Mouse (Mus musculus): ENCODE measurements around the gene Gast. TPM values are rescaled to one million over a fixed set of nuclear protein-coding genes. Genes with fewer than 3 reads are reported as not detected.
"Not testable (repeated sequence)": the region's sequence is repeated elsewhere in the genome, so short reads cannot be mapped to it uniquely, and the experiment has no call there.

Gene Gast
- total and polyA plus RNA-seq, 2 experiments from 2014 or later, result 0.73 TPM; not detected in 1

DNA sequence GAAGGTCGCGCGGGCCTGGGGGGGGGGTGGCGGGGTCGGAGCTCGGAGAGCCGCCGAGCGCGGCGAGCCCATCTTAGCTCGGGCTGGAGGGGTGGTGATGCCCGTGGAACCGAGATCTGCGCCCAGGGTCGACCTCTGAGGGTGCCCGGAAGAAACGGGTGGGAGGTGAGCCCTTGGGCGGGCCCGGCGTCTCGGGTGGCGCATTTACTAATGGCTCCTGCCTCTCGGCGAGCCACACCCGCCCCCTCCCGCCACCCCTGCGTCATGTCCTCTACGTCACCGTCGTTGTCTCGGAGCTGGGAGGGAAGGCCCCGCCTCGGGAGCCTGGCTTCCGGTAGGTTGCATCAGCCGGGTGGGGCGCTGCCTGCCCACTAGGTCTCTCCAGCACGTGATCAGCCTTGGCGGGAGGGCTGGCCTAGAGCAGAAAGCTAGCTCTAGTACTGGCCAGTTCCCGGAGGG, 14.0 kb upstream of the Gast start:
- peak overlapping the region; percentile 78 for H3K4me3 ChIP-seq (ENCODE audit: low read length)
- H3K36me3 ChIP-seq (ENCODE audit: insufficient read depth, low read length), result peaks cover 9% of the 10 kb centered on the region; the same call in 1 of the 2 replicates
- peak overlapping the region; percentile 99 for H3K27ac ChIP-seq
- DNase-seq (ENCODE audit: low spot score), result peak; percentile 98
- ATAC-seq, result peak; percentile 89
- H3K4me2 ChIP-seq (ENCODE audit: low read depth, low read length), result peak overlapping the region; percentile 77
- no peaks in the 10 kb centered on the region for H3K27me3 ChIP-seq (ENCODE audit: insufficient read depth, low read length)
- WGBS, result 2% methylated on average over 35 of the region's 40 CpGs
- H3K9me3 ChIP-seq (ENCODE audit: low read length), result no peaks in the 10 kb centered on the region
- no peaks in the 10 kb centered on the region for H3K4me1 ChIP-seq (ENCODE audit: insufficient read depth, low read length)
- H3K9ac ChIP-seq (replicated peaks; ENCODE audit: low read length), result peak overlapping the region; percentile 96
- TF ChIP-seq CTCF (IDR thresholded peaks at IDR 0.05; ENCODE audit: low read depth), result peak; percentile 47

DNA sequence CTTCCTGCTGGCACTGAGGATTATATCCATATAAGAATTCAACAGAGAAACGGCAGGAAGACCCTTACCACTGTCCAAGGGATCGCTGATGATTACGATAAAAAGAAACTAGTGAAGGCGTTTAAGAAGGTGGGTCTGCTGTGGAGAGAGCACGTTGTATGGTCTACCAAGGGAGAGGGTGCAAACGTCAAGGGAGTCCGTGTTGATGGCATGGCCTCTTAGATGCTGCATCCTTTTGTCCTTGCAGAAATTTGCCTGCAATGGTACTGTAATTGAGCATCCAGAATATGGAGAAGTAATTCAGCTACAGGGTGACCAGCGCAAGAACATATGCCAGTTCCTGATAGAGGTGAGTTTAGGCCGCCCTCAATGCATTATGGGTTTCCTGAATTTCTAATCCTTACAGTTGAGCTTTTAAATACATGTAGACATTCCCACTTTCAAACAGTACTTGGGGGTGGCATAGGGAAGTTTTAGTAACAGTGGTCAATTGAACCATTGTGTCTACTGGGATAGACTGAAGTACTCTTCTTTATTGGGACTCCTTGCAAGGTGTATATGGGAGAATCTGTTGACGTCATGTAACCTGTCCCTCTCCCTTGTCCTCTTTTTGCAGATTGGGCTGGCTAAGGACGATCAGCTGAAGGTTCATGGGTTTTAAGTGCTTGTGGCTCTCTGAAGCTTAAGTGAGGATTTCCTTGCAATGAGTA, 13.4 kb upstream of the Gast start:
- DNase-seq (ENCODE audit: low spot score); H3K9me3 ChIP-seq (ENCODE audit: low read length); H3K4me1 ChIP-seq (ENCODE audit: insufficient read depth, low read length); H3K36me3 ChIP-seq (ENCODE audit: insufficient read depth, low read length); ATAC-seq; H3K27me3 ChIP-seq (ENCODE audit: insufficient read depth, low read length): not testable (repeated sequence)
- peak overlapping the region; percentile 78 for H3K4me3 ChIP-seq (ENCODE audit: low read length)
- H3K27ac ChIP-seq, result peak overlapping the region; percentile 99; the same call in 1 of the 2 replicates
- 19% methylated on average over 11 of the region's 11 CpGs for WGBS
- H3K4me2 ChIP-seq (ENCODE audit: low read depth, low read length), result peak overlapping the region; percentile 77
- H3K9ac ChIP-seq (replicated peaks; ENCODE audit: low read length), result peak overlapping the region; percentile 96

DNA sequence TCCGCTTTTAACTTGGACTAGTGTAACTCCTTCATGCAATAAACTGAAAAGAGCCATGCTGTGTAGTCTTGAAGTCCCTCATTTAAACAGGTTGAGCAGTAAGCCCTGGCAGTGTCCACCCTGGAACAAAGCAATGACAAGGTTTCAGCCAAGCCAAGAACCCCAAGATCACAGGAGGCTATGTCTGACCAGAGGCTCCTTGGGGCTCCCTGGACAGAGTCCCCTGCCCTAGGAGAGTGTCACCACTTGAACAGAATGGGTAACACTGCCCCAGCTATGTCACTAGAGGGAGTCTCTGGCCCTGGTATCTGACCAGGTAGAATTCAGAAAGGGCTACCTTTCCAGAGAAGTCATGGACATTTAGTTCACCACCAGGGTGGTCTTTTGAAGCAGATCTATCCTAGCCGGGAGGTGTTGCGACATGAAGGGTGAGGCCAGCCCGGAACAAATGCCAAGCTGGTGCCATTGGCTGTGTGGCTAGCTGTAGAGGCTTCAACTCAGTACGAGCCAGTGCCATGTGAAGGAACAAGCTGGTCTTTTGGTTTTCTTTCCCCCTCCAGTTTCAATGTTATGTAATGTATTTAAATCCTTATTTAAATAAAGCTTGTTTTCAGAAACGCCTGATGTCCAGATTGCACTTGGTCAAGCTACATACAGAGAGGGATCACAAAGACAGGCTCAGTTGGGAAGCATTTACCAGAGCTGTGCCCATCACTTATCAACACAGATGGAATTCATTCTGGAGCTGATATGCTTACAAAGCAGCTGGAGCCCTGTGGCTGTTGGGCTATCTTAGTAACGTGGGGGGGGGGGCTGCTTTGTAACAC, 12.5 kb upstream of the Gast start:
- not testable (repeated sequence) for H3K9me3 ChIP-seq (ENCODE audit: low read length); H3K36me3 ChIP-seq (ENCODE audit: insufficient read depth, low read length); ATAC-seq; H3K4me3 ChIP-seq (ENCODE audit: low read length); H3K4me1 ChIP-seq (ENCODE audit: insufficient read depth, low read length); H3K9ac ChIP-seq (replicated peaks; ENCODE audit: low read length); DNase-seq (ENCODE audit: low spot score); H3K27me3 ChIP-seq (ENCODE audit: insufficient read depth, low read length); H3K27ac ChIP-seq
- H3K4me2 ChIP-seq (ENCODE audit: low read depth, low read length), result 0 out of 2 replicates have a peak overlapping the region, but pooled peaks have one; percentile 77
- 73% methylated on average over 7 of the region's 7 CpGs for WGBS

DNA sequence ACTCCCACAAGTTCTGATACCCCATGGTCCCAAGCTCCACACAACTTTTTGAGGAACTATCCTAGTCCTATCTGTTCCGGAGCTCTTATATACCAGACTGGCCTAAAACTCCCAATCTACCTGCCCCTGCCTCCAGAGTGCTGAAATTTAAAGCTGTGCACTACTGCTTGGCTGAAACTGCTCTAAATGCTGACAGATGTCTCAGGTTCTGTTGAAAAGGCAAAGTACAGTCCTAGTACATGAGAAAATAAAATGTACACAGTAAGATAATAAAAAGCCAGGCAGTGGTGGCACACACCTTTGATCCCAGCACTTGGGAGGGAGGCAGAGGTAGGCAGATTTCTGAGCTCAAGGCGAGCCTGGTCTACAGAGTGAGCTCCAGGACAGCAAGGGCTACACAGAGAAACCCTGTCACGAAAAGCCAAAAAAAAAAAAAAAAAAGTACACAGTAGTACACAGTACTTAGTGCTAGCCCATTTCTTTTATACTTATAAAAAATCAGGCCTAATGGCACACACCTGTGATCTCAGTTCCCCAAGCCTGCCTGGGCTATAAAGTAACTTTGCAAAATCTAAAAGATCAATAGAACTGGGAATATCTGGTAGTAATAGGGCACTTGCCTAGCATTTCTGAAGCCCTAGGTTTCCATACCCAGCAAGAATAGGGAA, 11.5 kb upstream of the Gast start:
- no peak for TF ChIP-seq CTCF (IDR thresholded peaks at IDR 0.05; ENCODE audit: low read depth)
- Histone ChIP-seq H3K4me3 (ENCODE audit: low read length) (no peak overlapping the region), H3K9me3 (ENCODE audit: low read length) (no peaks in the 10 kb centered on the region), H3K9ac (replicated peaks; ENCODE audit: low read length) (no peak overlapping the region), H3K4me2 (ENCODE audit: low read depth, low read length) (no peak overlapping the region), H3K27ac (no peak overlapping the region), H3K36me3 (ENCODE audit: insufficient read depth, low read length) (peaks cover 9% of the 10 kb centered on the region; the same call in 1 of the 2 replicates), H3K27me3 (ENCODE audit: insufficient read depth, low read length) (no peaks in the 10 kb centered on the region), H3K4me1 (ENCODE audit: insufficient read depth, low read length) (no peaks in the 10 kb centered on the region)
- DNase-seq (ENCODE audit: low spot score), result no peak
- WGBS, result 68% methylated on average over 3 of the region's 3 CpGs
- ATAC-seq, result no peak

DNA sequence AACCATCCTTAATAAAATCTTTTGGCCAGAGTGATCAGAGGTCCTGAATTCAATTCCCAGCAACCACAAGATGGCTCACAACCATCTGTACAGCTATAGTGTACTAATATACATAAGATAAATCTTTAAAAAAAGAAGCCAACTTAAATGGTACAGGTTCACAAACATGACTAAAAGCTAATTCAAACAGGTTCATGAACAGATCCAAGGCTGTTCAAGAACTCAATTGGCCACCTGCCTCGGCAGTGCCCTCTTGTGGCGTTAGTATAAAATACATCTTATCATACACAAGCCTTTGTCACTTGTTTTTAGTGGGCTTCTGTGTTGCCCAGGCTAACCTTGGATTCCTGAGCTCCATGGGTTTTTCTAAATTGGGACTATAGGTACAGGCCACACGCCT, 10.6 kb upstream of the Gast start:
- H3K27me3 ChIP-seq (ENCODE audit: insufficient read depth, low read length), result no peaks in the 10 kb centered on the region
- no peak overlapping the region for H3K4me2 ChIP-seq (ENCODE audit: low read depth, low read length)
- H3K4me1 ChIP-seq (ENCODE audit: insufficient read depth, low read length), result no peaks in the 10 kb centered on the region
- peak; percentile 79 for DNase-seq (ENCODE audit: low spot score)
- H3K27ac ChIP-seq, result no peak overlapping the region
- TF ChIP-seq CTCF (IDR thresholded peaks at IDR 0.05; ENCODE audit: low read depth), result peak; percentile 81
- no peaks in the 10 kb centered on the region for H3K9me3 ChIP-seq (ENCODE audit: low read length)
- ATAC-seq, result no peak
- WGBS, result 14% methylated on average over 3 of the region's 3 CpGs
- H3K36me3 ChIP-seq (ENCODE audit: insufficient read depth, low read length), result peaks cover 9% of the 10 kb centered on the region; the same call in 1 of the 2 replicates
- H3K9ac ChIP-seq (replicated peaks; ENCODE audit: low read length), result no peak overlapping the region
- H3K4me3 ChIP-seq (ENCODE audit: low read length), result no peak overlapping the region

DNA sequence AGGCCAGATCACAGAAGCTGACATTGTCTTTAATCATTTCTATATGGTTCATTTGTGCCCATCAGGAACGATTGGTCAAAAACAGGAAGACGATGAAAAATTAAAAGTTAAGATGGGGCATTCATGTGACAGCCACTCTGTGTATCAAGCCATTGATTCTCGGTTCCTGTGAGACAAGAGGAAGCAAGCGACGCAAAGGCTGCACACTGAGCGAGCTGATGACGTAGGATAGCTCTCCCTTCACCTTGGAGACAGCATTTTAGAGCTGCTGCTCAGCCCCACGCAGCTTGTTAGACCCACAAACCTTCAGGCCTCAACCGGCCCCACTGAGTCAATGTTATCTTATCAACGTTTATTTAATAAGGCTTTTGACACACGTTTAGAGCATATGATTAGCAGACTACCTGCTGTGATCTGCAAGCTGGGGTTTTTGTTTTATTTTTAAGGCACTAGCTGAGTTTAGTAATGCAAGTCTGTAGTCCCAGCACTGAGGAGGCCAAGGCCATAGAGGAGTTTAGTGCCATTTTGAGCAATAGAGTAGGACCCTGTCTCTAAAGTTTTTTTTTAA, 9.1 kb upstream of the Gast start:
- no peaks in the 10 kb centered on the region for H3K9me3 ChIP-seq (ENCODE audit: low read length)
- no peak overlapping the region for H3K27ac ChIP-seq
- 35% methylated on average over 11 of the region's 11 CpGs for WGBS
- H3K27me3 ChIP-seq (ENCODE audit: insufficient read depth, low read length), result no peaks in the 10 kb centered on the region
- ATAC-seq (no peak), DNase-seq (ENCODE audit: low spot score) (no peak)
- TF ChIP-seq CTCF (IDR thresholded peaks at IDR 0.05; ENCODE audit: low read depth), result no peak
- no peak overlapping the region for H3K4me3 ChIP-seq (ENCODE audit: low read length)
- no peaks in the 10 kb centered on the region; the same call in 1 of the 2 replicates for H3K4me1 ChIP-seq (ENCODE audit: insufficient read depth, low read length)
- H3K4me2 ChIP-seq (ENCODE audit: low read depth, low read length), result no peak overlapping the region
- peaks cover 9% of the 10 kb centered on the region; the same call in 1 of the 2 replicates for H3K36me3 ChIP-seq (ENCODE audit: insufficient read depth, low read length)
- H3K9ac ChIP-seq (replicated peaks; ENCODE audit: low read length), result no peak overlapping the region
